Mouse (Mus musculus) right cerebral cortex, postnatal 4 days (tissue): ENCODE measurements at regions not wholly inside any gene's neighbourhood (a gene's known extent, or its start where the extent isn't known, plus 50 kb on each side); places are given as distances from the start of the nearest gene placed in this dataset.
A peak's percentile ranks its signal among the peaks of the same experiment; 100 is the strongest.

Experiments
- DNase-seq: peaks from one replicate; pipeline ENCODE4 v3.0.0-alpha.2; 2022

DNA sequence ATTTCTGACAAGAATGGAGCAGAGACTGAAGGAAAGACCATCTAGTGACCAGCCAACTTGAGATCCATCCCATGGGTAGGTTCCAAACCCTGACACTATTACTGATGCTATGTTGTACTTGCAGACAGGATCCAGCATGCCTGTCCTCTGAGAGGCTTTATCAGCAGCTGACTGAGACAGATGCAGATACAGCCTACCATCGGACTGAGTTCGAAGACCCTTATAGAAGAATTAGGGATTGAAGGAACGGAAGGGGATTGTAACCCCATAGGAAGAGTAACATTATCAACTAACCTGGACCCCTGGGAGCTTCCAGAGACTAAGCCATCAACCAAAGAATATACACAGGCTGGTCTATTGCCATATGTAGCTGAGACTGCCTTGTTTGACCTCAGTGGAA is 183.1 kb upstream of the Adcy2 start:
- DNase-seq, result no peak

DNA sequence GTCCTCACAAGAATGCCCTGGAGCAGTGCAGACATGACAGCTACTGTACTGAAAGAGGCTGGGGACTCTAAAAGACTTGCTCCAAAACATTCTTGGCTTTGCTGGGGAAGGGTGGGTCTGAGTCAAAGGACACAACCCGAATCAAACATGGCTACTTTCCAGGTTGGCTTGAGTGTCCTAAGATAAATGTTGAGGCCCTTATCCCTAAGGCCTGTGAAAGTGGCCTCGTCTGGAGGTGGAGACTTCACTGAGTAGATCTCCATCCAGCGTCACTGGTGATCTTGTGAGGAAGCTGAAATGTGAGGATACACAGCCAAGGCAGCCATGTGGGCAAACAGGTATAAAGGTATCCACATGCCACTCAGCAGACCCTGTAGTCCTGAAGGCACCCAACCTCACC is 191.3 kb upstream of the Adcy2 start:
- DNase-seq, result no peak

DNA sequence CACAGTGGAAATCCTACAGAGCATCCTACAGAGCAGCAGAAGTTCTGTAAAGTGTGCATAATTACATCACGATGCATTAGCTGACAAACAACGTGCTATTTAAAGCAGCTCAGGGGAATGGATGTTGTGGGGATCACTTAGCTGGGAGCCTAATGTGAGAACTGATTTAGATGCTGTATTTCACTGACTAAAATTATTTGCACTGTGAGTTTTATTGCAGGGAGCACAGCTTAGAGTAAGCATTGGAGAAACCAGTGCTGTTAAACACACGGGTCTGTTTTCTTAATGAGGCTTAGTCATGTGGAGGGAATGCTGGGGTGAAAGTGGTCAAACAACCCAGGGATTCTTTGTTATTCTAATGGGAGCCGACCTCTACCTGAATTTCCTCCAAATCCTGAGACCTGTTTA is 197.1 kb upstream of the Adcy2 start:
- no peak for DNase-seq

DNA sequence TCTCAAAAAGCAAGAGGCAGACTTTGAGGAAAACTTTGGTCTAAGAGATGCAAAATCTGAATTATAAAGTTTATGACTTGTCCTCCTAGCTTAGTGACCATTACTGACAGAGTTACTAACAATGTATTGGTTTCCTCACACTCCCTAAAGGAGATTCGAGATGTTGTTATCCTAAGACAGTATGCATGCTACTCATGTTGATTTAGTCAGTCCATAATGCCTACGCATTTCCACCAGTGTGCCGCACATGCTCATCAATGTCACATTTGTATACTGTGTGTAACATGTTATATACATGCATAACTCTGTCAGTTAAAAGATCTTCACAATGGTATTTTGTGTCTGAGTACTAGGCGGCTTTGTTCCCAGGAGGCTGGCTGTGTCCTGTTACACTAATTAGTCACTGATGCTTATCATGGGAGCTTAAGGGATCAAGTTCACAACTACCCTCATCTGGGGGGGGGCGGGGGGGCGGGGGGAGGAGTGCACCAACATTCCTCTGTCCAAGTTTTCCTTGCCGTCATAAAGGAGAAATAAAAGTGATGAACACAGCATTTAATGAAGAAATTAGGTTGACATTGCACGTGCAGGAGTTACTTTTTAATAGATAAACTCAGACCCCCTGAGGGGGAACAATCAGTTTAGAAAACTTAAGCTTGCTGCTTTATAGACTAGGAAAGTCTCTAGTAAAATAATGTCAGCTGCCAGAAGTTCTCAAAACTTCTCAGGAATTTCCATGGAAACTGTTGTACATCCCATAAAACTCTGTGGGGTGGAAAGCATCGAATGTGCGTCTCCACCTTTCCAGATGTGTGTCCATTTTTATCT is 208.6 kb upstream of the Adcy2 start:
- DNase-seq, result no peak

DNA sequence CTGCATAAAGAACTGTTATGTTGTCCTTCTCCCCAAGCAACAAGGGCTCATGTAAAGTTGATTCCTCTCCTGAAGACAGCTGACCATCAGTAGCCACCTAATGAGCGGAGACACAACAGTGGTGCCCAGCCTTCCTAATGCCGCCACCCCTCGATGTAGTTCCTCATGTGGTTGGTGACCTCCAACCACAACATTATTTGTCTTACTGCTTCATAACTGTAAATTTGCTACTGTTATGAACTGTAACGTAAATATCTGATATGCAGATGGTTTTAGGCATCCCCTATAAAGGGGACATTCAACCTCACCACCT is 209.2 kb upstream of the Adcy2 start:
- DNase-seq, result no peak

DNA sequence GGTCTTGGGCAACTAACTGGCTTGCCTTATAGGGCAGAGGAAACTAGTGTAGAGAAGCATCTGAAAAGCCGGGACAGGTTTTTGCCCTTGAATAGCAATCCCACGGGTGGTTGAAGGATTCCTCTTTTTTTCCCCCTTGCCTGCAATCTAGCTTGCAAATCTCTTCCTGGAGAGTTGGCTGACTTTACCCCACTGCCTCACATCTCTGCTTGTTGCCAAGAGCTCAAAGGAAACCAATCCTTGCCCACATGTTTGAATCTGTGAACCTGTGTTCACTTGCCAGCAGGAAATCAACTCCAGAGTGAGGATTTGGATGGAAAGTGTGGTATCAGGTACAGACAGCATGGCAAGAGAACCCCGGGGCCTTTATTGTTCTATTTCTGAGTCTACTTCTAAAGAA is 217.2 kb upstream of the Adcy2 start:
- DNase-seq, result no peak

DNA sequence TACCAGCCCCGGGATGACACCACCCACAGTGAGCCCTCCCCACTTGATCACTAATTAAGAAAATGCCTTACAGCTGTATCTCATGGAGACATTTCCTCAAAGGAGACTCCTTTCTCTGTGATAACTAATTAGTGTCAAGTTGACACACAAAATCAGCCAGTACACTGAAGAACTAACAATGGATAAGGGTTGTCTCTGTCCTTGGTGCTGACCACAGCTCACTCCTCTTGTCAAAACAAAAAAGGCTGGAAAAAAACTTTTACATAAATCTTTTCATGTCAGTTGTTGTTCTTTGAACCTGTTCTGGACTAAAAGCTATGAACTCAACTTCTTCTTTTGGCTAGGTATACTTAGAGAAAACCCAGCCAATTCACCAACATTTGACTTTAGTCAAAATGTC is 221.1 kb upstream of the Adcy2 start:
- no peak for DNase-seq

DNA sequence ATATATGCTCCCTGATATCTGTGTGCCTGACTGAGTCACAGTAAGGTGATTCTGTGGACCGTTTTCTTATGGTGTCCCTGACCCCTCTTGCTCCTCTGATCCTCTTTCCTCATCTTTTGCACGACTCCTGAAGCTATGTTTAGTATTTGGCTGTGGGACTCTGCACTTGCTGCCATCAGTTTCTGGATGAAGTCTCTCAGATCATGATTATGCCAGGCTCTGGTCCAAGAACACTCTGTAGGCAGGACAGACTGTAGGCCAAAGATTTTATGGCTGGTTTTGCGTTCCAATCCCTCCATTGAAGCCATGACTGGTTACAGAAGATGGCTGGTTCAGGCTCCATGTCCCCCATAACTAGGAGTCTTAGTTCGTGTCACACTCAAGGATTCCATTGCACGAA is 227.2 kb upstream of the Adcy2 start:
- no peak for DNase-seq

DNA sequence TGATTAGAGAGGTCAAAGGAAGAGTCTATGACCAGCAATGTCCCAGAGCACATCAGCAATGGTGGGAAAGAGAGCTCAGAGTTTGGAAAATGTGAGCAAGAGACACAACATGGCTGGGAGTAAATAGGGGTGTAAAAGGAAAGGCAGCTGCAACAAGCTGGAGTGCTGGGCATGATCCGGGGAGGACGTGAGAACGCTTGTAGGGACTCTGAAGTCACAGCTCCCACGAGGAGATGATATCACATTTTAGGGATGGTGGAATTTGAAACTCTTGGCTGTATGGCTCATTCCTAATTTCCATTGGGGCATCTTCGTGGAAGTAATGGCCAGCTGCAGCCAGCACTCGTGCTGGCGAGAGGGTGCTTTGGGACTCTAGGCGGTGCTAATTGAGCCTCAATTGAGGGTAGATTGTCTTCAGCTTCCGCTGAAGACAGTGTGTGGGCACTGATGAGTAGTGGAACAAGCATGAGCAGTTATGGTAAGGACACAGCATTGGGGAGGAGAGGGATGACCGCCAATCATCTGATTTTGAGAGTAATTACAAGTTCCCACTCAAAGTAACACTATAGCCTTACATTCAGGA is 231.1 kb upstream of the Adcy2 start:
- DNase-seq, result no peak

DNA sequence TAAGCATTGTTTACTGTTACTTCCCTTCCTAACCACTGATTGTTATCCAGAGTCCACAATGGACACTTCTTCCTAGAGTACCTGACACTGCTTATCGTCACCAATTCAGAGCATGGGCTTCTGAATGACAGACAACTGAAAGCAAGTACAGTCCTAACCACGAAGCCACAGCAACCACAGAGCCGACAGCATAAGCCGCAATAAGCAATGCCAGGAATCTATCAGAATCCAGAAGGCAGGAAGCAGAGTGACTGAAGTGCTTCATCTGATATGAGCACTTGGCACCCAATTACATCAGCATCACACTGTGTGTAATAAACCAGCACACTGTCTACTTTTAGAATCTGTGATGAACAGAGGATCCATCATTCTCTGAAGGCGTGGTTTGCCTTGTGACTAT is 237.0 kb upstream of the Adcy2 start:
- no peak for DNase-seq

DNA sequence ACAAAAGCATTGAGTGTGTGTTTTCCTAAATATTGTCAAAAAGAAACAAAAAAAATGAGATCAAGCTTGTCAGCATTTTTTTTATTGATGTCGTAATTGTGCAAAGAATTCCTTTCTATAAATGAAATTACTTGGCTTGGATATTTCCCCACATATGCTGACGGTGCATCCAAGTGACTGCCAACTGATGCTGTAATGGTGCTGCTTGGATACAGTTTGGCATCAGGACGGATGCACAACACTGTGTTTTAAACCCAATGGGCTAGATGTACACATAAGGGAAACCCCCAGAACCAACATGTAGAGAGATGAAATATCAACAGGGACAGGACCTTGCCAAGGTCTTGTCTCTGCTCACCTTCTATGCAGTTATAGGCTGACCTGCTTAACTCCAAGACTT is 238.6 kb upstream of the Adcy2 start:
- no peak for DNase-seq

DNA sequence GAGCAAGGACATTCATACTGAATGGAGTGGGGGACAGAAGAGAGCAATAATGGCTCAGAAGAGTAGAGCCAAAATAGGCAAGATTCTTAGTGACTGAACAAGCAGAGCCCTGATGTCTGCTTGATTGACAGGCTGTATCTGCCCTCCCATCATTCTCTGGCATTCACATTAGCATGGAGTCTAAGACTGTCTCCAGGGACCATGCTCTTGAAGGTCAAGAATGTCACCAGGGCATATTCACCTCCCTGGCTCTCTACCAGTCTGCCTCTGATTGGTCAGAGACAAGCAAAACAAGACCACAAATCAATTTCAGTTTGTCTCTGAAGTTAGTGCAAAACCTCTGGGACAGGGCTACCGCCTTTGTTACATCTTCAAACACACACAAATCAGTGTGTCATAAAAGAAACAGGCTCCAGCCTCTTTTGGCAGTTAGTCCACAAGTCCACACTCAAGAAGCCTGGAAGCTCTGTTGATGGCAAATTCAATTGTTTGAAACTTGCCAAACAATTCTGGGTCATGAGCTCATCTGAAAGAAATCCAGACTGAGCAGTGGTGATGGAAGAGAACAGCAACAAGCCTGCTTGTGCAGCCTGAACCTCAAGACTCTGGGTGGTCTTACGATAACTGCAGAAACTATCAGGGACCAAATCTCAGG is 240.0 kb upstream of the Adcy2 start:
- DNase-seq, result no peak

DNA sequence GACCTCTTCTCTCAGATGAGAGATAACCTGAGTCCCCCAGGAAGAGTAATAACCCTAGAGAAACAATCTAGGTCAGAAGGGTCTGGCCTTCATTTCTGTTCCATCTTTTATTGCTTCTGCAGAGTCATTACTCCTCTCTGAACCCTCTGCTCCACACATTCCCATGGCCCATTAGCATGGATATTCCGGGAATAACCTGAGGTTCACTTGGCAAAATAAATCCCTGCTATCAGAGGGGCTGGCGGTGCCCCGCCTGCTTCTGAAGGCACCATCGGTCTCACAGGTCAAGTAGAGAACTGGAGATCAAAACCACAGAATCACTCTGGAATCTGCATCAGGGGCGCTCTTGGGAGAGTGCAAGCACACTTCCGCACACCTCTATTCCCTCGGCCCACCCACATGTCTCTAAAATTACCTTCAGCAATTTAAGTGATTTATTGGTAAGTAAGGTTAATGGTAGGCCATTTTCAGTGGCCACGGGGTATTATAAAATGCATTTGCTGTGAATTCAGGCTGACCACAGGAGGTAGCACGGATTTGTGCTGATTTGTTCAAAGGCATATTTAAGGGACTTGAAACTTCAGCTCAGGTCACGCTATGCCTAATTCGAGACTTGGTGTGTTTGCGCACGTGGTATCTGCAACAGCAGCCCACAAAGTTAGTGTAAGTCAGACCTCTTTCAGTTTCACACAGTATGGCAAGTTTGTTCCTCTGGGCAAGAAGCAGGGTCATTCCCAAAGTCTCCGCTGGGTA is 243.4 kb upstream of the Adcy2 start:
- no peak for DNase-seq

DNA sequence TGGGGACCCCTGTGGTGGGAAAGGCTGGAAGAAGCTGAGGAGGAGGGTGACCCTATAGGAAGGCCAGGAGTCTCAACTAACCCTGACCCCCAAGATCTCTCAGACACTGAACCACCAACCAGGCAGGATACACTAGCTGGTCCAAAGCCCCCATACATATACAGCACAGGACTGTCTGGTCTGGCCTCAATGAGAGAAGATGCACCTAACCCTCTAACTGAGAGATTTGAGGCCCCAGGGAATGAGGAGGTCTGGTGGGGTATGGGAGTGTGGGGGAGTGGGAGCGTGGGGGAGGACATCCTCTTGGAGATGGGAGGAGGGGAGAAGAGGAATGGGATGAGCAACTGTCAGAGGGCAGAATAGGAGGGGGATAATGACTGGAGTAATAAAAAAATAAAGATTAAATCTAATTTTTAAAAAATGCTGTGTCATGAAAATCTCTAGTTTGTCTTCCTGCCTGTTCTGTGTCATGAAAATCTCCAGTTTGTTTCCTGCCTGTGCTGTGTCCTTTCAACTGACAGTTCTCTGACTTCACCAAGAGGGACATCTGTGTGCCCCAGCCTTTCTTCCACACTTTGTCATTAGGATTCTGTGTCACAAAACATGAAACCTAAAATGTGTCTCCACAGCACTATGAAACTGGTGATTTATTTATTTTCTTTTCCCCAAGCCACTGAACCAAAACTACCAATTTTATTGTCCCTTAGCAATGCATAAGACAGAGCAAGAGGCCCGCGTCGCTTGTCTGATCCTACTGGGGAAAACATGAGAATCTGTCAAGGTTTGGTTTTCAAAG is 251.2 kb upstream of the Adcy2 start:
- no peak for DNase-seq

DNA sequence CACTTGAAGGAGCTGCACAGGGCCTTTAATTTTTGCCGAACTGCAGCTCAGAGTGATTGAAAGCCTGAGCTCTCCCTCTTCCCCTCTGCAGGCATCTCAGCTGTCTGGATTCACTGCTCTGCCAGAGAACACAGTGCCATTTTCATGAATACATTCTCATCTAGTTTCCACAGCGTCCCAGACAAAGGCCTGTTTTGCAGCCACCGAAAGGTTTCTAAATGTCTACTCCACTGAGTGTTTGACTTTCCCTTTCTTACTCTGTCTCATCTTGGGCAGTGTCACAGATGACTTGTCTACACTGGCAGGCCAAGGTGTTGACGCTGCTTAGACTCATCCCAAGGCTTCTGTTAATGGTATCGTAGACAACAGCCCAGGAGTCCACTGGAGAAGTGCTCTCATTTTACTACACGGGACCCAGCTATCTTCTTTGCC is 251.8 kb upstream of the Adcy2 start:
- DNase-seq, result no peak

DNA sequence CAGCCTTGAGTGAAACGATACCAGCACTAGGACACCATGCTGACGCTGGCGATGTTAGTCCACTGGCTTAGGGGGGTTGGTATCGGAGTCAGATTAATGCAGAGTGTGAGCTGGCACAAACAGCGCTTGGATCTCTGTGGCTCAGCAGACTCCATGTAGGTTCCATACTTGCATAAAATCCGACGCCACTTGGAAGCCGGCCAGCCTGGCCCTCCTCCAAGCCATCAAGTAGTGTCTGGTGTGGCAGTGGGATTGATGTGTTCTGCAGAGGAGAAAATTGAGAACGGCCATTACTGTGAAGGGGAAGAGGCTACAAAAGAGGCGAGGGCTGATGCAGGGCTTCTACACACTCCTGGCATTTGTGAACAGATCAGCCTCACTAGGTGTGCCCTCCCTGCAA is 253.0 kb upstream of the Adcy2 start:
- peak; percentile 67 for DNase-seq

DNA sequence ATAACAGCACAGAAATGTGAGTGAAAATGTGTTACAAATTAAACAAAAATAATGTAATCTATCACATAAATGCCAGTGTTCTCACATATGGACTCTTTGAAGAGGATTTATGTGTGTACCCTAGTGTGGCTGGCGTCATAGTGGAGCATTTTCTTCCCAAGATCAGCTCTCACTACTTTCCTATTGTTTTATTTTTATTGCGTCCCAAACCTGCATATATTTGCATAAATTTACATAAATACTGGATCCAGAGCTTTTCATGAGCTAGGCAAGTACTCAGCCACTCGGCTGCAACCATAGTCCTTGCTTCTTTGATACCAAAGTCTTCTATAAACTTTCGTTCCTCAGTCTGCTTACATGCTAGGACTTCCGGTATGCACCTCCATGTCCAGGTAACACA is 261.1 kb upstream of the Adcy2 start:
- DNase-seq, result no peak

DNA sequence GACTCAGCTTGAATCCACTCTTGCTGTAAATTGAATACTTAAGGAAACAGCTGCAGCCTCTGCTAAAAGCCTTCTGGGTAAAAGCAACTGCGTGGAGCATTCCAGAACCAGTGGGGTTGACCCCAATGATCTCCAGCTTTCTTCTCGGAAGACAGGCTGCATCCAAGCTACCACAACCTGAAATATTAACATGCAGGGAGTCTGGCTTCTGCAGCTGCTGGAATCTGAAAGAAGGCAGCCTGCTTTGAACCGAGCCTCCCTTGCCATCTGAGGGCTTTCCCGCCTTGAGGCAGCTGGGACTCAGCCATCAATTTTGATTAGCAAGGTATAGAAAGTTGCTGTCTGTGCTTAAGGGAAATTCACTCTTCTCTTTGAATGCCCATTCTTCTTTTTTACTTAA is 261.6 kb upstream of the Adcy2 start:
- DNase-seq, result no peak

DNA sequence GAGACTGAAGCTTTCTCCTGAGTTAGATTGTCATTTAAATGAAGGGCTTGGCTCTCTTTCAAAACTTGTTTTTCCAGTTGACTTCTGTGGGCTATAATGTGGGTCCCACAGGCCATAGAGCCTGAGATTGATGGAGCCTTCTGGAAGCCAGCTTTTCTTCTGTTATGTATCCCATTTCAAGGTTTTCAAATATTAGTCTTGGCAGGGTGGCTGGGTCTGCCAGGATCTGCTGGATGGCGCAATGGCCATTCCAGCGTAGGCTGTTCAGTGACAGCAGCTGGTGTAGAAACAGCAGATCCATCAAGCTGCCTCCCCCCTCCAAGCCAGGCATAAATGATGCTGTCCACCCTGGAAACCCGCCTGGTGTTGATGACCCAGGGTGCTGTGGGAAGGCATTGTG is 264.4 kb upstream of the Adcy2 start:
- DNase-seq, result no peak

DNA sequence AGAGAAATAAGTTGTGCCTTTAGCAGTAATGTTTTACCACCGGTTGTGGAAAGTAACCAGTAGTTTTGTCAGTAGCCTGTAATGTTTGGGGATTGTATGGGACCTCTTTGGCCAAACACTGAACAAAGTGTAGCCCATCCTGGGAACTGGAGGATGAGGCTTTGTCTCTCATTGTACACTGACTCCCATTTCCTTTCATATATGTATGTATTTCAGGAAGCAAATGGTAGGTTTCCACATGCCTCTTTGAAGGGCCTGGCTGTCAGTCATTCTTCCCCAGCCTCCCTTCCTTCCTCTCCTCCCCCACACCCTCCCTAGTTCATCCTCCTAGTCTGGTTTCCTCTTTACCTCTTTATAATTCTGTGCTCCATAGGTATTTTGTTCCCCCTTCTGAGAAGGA is 266.7 kb upstream of the Adcy2 start:
- no peak for DNase-seq

DNA sequence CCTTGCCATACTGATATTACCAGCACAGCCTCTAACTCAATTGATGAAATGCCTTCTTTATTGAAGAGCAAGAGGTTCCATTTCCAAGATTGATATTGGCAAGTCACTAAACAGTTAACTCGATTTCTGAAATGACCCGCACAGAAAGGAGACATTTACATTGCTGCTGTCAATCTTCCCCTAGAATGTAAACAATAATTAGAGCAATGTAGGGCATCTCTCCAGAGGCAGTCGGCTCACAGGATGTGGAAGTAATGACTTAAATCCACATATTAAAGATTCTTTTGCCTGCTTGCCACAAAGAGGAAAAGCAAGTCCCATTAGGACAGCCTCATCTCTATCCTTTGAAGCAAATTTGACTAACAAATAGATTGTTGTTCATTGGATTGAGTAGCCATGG is 261.0 kb upstream of the Nsun2 start:
- DNase-seq, result no peak

DNA sequence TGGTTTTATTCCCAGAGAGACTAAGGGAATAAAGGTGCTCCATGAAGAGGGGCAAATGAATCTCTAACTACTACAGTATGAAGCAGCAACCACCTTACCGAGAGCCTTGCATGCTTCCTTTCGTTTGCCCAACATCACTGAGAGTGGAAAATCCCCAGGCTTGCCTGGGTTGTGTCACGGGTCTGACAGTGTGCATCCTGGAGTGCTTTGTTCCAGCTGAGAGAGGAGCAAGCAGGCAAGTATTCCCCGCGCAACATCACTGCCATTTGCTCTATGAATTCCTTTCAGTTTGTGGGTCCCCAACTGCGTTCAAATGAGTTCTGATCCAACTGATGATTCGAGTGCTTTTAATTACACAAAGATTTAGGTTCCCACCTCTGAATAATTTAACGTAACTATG is 253.9 kb upstream of the Nsun2 start:
- no peak for DNase-seq

DNA sequence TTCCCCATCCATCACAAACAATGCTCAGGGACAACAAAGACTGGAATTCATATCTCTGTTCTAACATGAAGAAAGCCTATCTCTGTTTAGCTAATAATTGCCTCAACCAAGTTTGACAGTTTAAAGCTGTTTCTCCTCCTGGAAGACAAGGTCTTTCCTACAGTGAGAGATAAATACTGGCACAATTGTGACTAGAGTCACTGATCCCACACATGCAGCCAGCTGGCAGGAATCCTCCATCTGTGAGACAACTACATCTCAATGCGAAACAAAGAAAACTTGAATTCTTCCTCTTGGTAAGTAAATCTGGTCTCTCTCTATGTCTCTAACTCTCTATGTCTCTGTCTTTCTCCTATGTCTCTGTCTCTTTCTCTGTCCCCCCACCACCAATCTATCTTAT is 239.1 kb upstream of the Nsun2 start:
- DNase-seq, result no peak
